Mouse (Mus musculus) heart, adult 10 weeks (tissue): ENCODE results near the gene Tekt2. TPM values are rescaled to one million over a fixed set of nuclear protein-coding genes. Genes with fewer than 3 reads are reported as not detected.

ENCODE experiments used
- polyA plus RNA-seq: library from polyadenylated mRNA; stranded (reverse); fragments of 350-450 nt; fragmentation: Illumina TruSeq; extraction: RNeasy Lipid Tissue Mini Kit (QIAGEN cat#74804); gene quantifications from one replicate; pipeline ENCODE4 v1.2.3, GENCODE M21; 2014; ENCODE audit warnings: low read depth, low replicate concordance

Gene Tekt2
- 1.8 TPM for polyA plus RNA-seq

DNA sequence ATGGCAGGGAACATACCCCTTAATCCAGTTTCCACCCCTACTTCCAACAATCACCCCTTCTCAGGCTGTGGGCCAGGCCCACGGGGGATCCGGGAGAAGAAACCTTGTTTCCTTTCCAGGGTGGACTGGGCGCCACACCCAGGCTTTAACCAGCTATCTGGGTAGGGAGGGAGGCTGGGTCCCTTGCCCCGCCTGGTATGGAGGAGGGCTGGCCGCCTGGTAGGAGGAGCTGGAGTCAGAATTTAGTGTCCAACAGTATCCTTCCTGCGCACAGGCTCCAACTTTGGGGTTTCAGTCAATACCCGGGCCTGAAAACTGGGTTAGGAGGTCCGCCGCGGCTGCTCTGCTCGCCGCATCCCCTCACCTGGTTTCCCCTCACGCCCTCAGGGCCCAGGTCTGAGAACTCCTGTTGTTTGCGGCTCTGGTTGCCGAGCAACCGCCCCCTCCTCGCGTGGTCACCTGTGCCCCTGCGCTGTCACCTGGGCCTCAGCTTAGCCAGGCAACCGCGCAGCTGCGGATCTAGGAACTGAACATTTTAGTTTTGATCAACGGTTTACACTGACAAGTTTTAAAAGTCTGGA lies at the start of gene Tekt2:
Tekt2 (minus strand) TSS at position 408 of the 581 bp plus-strand sequence.

DNA sequence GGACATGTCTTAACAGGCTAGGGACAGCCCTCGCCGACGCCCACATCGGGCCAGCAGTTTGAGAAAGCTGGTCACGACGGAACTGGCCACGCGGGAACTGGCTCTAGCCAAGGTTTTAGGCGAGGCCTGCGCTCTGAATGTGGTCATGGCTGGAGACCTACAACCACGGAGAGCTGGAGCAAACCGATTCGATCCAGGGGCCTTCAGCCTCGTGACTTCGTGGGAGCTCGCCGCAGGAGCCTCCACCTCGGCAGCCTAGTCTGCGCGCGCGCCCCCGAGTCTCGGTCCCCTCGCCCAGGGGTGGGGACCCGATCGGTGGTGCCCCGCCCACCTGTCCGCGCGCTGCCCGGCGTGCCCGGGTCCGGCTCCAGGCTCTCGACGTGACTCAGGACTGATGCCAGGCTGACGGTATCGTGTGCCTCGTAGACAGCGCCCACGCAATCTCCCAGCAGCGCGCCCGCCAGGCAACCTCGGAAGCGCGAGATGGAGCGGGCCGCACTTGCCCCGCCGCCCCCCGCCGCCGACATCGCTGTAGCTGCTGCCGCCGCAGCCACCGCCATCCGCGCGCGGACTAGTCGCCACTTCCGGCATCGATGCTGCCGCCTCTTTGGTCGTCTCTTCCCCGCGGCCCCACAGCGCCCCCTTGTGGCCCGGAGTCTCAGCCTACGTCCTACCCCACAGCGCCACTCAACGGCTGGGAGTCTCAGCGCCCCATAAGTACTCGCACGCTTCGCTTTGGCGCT lies 4.2 kb downstream of the Tekt2 start, which contains the start of gene Adprhl2:
Adprhl2 (minus strand) TSS at position 593 of the 743 bp plus-strand sequence.

DNA sequence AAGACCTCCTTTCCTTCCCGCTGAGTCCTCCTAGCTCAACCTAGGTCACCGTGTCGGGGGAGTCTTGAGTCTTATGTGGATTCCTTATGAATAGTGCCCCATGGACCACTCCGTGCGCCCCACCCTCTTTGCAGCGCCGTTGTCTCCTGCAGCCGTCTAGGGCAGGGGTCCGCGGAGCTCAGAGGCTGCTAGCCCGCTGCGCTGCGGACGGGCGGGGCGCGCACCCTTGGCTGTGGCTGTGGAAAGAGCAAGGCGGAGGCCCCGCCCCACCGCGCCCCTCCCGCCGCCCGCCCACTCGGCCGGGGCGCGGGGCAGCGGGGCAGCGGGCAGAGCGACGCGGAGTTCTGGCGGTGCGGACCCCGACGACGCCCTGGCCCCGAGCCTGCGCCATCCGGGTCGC lies 39.0 kb downstream of the Tekt2 start, which contains the start of gene Col8a2:
Col8a2 (plus strand) TSS at position 302 of the 400 bp plus-strand sequence.

Other genes with a start within 250 kb of the Tekt2 start
- 25.9 TPM for gene Lsm10, start 229.1 kb downstream of the Tekt2 start, polyA plus RNA-seq
- 45.5 TPM for gene Stk40, start 221.7 kb downstream of the Tekt2 start, polyA plus RNA-seq
- 11.4 TPM for gene Eva1b, start 177.9 kb downstream of the Tekt2 start, polyA plus RNA-seq
- gene Sh3d21, start 162.2 kb downstream of the Tekt2 start, polyA plus RNA-seq = 4.8 TPM
- gene Thrap3, start 122.9 kb downstream of the Tekt2 start, polyA plus RNA-seq = 96.7 TPM
- 205 TPM for gene Map7d1, start 69.3 kb downstream of the Tekt2 start, polyA plus RNA-seq
- 60.4 TPM for gene Trappc3, start 63.4 kb downstream of the Tekt2 start, polyA plus RNA-seq
- gene Col8a2, start 38.9 kb downstream of the Tekt2 start, polyA plus RNA-seq = 0.52 TPM
- gene Adprhl2, start 4.0 kb downstream of the Tekt2 start, polyA plus RNA-seq = 15.6 TPM
- gene Ago3, start 103.9 kb upstream of the Tekt2 start, polyA plus RNA-seq = 4.7 TPM
- gene Ago1, start 142.9 kb upstream of the Tekt2 start, polyA plus RNA-seq = 10.3 TPM
- 6.7 TPM for gene Ago4, start 207.8 kb upstream of the Tekt2 start, polyA plus RNA-seq
- 0.31 TPM for gene Clspn, start 231.2 kb upstream of the Tekt2 start, polyA plus RNA-seq